Mouse (Mus musculus) yolk sac, embryonic 10.5 days (tissue): Measurements from ENCODE around the gene Ephb2.
A peak's percentile ranks its signal among the peaks of the same experiment; 100 is the strongest.

Experiments
- DNase-seq: peaks from one replicate; pipeline ENCODE4 v3.0.0-alpha.2; 2017; ENCODE audit warnings: low spot score

The Ephb2 gene

GRCm38 (mm10) chr4:136761713-136762380, 73.9 kb downstream of the Ephb2 start:
- no peak for DNase-seq

- DNase-seq: no peak
Measured at GRCm38 (mm10) chr4:136760882-136761281, 74.9 kb downstream of the Ephb2 start.

- DNase-seq: no peak
Measured at GRCm38 (mm10) chr4:136757096-136757495, 78.7 kb downstream of the Ephb2 start.

GRCm38 (mm10) chr4:136756486-136756885, 79.3 kb downstream of the Ephb2 start:
- no peak for DNase-seq

- DNase-seq: peak; percentile 48
Measured at GRCm38 (mm10) chr4:136755364-136755811, 80.4 kb downstream of the Ephb2 start.

- DNase-seq: no peak
Measured at GRCm38 (mm10) chr4:136754256-136754655, 81.5 kb downstream of the Ephb2 start.

GRCm38 (mm10) chr4:136751355-136752020, 84.3 kb downstream of the Ephb2 start:
- DNase-seq: no peak

- DNase-seq: no peak
Measured at GRCm38 (mm10) chr4:136750578-136751338, 85.0 kb downstream of the Ephb2 start.

- no peak for DNase-seq
Measured at GRCm38 (mm10) chr4:136749851-136750577, 85.8 kb downstream of the Ephb2 start.

GRCm38 (mm10) chr4:136749431-136749830, 86.4 kb downstream of the Ephb2 start:
- DNase-seq: no peak

- peak; percentile 66 for DNase-seq
Measured at GRCm38 (mm10) chr4:136748842-136749392, 86.9 kb downstream of the Ephb2 start.

GRCm38 (mm10) chr4:136746516-136746915, 89.3 kb downstream of the Ephb2 start:
- DNase-seq: no peak

- no peak for DNase-seq
Measured at GRCm38 (mm10) chr4:136742677-136743076, 93.1 kb downstream of the Ephb2 start.

GRCm38 (mm10) chr4:136741840-136742239, 93.9 kb downstream of the Ephb2 start:
- no peak for DNase-seq

GRCm38 (mm10) chr4:136740963-136741362, 94.8 kb downstream of the Ephb2 start:
- DNase-seq: no peak

GRCm38 (mm10) chr4:136739189-136739588, 96.6 kb downstream of the Ephb2 start:
- no peak for DNase-seq

- DNase-seq: no peak
Measured at GRCm38 (mm10) chr4:136738291-136738690, 97.5 kb downstream of the Ephb2 start.

GRCm38 (mm10) chr4:136735856-136736255, 99.9 kb downstream of the Ephb2 start:
- DNase-seq: no peak

- no peak for DNase-seq
Measured at GRCm38 (mm10) chr4:136734210-136734803, 101.5 kb downstream of the Ephb2 start.

- DNase-seq: no peak
Measured at GRCm38 (mm10) chr4:136733217-136733865, 102.4 kb downstream of the Ephb2 start.
